Mouse (Mus musculus) adrenal gland, adult 2 months (tissue): ENCODE data around the gene Rangap1. TPM values are rescaled to one million over a fixed set of nuclear protein-coding genes. Genes with fewer than 3 reads are reported as not detected.
"Not testable (repeated sequence)": the region's sequence is repeated elsewhere in the genome, so short reads cannot be mapped to it uniquely, and the experiment has no call there.

Experiments
- DNase-seq: peaks from one replicate; pipeline ENCODE4 v3.0.0; 2021
- polyA plus RNA-seq: library from polyadenylated mRNA; depleted of rRNA; stranded (reverse); fragments of >200 nt; gene quantifications from 2 replicates; pipeline ENCODE4 v1.2.3, GENCODE M21; 2012
- total RNA-seq, 2 experiments: library from RNA; stranded (reverse); gene quantifications; 2 replicates each; pipeline ENCODE4 v1.2.3; 2021

The Rangap1 gene
- total and polyA plus RNA-seq, 3 experiments, result 24.9 to 73.0 (median 57.1) TPM

DNA sequence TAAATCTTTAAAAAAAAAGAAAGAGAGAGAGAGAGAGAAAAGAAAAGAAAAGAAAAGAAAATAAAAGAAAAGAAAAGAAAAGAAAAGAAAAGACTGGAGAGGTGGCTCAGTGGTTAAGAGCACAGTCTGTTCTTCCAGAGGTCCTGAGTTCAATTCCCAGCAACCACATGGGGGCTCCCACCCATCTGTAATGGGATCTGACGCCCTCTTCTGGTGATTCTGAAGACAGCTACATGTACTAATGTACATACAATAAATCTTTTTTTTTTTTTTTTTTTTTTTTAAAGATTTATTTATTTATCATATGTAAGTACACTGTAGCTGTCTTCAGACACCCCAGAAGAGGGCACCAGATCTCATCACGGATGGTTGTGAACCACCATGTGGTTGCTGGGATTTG, 3.0 kb downstream of the Rangap1 start:
- not testable (repeated sequence) for DNase-seq

DNA sequence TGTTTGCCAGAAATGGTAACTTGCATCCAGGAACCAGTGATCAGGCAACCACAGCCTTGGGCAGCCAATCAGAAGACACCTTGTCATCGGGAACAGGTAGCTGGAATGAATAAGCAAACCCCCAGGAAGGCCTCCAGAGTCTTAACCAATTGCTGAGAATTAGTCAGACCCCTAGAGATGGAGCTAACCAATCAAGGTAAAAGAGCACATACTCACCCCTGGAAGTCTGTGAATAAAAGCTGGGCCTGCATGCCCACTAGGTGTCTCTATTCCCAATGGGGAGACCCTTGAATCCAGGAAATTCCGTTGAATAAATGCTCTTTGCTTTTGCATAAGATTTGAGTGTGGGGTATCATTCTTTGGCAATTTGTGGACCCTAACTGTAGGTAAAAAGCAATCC, 5.4 kb downstream of the Rangap1 start:
- DNase-seq, result peak; percentile 34

DNA sequence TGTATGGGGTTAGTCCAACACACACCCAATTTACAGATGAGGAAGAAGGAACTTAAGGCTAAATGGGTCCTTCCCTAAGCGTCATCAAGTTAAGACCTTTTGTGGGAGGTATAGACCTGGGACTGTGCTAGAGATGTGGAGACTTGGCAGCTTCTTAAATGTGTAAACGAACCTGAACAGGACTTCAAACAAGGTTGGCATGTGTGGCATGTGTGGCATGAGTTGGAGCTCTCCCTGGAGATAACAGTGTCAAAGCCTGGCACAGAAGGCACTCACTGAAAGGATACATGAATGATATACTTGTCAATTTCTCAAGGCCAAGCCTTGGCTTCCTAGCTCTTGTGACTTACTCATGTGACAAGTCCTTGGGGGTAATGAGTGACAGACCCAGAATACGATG, 6.0 kb downstream of the Rangap1 start:
- no peak for DNase-seq

DNA sequence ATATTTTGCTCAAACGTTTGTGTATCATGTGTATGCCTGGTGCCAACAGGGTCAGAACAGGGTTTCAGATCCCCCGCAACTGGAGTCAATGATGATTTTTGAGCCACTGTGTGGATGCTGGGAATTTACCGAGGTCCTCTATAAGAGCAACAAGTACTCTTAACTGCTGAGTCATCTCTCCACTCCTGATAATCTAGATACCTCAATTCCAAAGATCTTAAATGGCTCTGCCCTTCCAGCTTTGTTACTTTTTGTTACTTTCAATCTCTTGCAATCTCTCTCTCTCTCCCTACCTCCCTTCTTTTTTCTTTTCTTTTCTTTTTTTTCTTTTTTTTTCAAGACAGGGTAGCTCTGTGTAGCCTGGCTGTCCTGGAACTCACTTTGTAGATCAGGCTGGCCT, 10.3 kb downstream of the Rangap1 start:
- DNase-seq, result no peak

DNA sequence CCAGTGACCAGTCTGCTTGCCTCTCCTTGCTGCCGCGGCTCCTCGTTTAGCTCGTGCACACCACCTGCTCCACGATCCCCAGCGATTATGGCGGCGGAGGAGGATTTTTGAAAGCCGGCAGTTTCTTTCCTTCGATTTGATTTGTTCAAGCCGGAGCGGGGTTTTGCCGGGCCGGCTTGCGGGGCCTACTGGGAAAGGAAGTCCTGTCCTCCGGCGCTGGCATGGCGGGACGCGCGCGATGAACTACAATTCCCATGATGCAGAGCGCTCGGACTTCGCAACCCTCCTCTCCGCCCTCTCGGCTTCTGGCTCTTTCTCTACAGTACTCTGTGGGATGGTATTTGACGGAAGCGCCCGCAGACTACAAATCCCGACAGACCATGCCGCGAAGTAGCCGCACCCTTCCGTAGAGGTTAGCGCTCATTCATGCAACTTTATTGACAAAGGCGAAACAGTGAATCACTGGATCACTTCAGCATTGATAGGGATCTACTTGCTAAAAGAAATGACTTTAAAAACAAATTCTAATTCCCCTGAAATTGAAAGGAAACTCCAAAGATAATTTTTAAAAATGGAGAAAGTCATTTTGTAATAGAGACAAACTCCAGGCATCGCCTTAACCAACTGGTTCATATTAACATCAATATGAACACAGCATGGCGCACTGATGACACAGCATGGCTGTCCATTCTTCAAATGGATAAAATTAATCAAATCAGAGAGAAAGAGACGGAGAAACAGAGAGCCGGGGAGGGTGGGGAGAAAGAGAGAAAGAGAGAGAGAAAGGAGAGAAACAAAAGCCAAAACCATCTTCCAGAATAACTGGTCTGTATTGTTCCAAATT, 15.3 kb downstream of the Rangap1 start:
- DNase-seq, result peak; percentile 99

DNA sequence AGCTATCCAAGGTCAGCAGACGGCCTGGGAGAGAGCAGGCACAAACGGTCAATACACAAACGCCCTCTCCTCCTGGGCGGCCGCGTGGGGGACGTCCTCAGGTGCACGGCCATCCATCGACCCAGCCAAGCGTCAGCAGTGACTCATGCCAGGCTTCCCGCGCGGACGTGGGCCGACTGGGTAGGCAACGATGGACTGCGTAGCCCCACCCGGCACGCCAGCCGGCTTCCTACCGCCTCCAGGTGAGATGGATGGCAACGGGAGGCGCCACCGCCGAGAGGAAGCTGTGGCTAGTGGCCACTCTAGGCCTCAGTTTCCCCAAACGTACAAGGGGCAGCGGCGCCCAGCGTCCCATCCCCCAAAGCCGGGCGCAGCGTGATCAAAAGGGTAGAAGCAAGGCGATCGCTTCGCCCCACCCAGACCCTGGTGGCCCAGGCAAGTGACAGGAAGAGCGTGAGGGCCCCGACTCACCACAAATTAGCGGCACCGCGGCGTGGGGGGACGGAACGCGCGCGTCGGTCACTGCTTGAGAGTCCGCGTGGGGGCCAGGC, 16.0 kb downstream of the Rangap1 start:
- DNase-seq, result peak; percentile 60

DNA sequence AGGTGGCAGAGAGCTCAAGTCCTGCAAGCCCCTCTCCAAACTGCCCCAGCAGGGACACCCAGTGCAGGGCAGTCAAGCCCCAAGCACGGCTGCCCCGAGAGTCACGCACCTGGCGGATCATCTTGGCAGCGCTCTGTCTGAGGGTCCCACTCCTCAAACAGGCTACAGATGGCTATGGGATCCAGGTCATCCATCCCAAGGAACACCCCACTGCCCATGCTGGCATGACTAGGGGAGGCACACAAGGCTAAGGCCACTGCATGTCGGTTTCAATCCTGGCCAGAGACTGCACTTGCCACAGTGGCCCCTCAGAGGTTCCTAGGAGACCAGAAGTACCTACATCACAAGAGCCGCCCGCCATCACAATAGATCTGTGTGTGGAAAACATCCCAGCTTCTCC, 19.4 kb downstream of the Rangap1 start:
- no peak for DNase-seq

DNA sequence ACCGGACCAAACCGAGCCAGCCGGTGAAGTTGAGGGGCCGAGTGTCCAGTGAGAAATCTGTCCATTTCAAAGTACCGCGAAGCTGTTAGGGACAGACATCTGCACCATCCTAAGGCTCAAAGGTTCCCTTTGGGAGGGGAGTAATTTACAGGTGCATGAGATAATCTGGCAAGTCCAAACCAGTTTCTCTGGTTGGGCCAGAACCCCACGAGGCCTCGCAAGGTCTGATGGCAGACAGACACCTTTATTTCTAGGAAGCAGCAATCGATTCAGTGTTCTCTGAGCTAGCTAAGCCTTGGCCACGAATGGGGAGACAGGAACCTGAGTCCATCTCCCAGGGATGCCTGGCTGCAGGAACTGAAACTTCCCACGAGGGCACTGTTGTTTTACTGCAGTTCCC, 21.7 kb downstream of the Rangap1 start:
- DNase-seq, result no peak

DNA sequence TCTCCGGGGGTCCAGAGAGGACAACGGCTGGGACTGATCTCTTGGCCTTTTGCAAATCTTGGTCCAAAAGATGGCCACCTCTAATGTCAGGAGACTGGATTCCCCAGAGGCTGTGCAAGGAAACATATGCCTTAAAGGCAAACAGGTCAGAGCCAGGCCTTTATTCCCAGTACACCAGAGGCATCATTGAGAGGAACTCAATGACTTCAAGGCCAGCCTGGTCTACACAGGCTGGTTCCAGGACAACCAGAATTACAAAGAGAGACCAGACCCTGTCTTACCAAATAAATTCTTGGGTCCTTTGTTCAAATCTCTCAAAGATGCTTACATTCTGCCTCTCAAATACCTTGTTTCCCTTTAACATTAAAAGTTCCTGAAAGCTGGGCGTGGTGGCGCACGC, 23.0 kb downstream of the Rangap1 start:
- DNase-seq, result no peak

DNA sequence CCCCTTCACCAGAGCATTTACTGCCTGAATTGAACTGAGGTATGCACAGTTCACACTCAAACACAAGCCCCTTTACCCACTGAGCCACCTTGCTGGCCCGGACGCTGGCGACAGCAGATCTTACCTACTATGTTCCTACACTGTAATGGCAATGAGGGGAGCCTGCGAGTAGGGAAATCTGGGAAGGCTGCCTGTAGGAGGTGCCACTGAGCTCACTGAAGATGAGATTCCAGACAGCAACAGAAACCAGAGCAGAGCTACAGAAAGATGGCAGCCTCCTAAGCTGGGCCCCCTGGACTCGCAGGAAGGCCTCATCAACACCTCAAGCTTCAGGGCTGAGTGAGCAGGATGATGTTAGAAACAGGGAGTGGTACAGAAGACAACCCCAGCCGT, 26.2 kb downstream of the Rangap1 start:
- no peak for DNase-seq

DNA sequence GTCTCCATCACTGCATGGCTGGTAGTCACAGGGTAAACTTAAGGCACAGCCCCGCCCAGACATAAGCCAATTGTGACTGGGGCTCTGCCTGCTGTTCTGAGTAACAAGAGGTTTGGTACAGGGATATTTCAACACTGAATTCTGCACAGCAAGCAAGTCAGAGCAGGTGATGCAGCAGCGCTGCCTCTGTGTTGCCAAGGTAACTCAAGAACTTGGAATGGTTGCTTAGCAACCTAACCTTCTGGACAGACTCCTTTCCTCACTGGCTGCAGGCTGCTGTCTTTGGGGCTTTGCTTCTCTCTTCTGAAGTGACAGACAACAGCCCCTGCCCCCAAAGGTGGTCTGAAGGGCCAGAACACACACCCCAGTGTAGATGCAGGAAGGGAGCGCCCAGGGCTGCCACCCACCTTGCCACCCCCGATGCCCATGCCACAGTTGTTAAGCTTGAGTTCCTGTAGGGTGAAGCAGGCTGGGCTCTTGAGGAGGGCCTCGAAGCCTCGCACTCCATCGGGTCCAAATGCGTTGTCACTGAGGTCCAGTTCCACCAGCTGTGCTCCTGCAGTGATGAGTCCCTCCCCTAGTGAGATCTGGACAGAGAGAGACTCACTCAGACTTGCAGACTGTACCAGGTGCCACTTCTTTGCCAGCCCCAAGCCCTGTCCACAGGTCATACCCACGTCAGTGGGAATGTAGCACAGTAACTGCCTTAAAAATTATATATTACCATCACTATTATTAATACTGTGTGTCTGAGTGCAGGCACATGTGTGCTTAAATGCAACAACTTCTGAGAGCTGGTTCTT, 26.8 kb downstream of the Rangap1 start:
- no peak for DNase-seq

DNA sequence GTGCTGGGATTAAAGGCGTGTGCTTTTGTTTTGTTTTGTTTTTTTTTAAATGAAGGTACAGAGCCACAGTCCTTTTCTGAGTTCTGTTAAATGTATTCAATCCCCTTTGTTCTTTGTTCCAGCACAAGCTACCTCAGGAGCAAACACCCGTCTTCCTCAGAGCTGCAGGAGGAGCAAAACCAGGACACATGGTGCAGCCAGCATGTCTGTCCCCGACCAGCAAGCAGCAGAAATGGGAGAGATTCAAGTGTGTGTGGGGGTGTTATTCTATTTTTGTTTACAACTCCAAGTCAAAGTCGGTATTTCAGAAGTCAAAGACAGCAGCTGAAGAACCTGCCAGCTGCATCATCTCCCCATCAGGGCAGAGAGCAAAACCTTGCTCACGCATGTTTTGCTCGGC, 31.6 kb downstream of the Rangap1 start:
- no peak for DNase-seq

DNA sequence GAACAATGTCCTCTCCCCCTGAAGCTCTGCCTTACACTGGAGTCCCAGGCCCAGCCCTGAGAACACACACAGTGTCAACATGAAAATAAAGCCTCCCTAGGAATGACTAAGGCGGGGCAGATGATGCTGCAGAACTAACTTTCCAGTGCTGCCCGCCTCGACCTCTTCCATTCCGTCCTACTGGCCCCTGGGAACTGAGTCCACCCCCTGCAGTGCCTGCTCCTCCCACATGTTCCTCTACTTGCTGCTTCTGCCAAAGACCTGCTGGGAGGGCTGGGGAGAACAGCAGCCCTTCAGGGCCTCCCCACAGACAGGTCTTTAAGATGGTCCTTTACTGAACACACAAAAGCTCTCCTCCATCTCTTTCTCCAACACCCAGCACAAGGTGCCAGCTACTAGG, 34.5 kb downstream of the Rangap1 start:
- DNase-seq, result no peak

DNA sequence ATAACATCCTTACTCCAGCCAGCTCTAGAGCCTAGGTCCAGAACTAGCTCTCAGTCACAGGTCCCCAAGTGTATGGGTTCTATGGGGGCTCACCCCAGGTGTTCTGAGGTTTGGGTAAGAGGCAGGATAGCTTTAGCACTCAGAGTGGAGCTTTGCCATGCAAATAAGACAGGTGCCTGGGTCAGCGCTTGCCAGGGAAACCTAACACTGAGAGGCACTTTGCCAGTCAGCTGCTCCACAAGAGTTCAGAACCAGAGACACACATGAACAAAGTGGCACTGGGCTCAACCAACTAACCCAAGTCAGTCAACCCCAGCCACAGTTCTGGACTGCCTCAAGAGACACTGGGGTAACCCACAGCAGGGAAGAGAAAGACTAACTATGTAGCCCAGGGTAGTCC, 35.6 kb downstream of the Rangap1 start:
- DNase-seq, result no peak

DNA sequence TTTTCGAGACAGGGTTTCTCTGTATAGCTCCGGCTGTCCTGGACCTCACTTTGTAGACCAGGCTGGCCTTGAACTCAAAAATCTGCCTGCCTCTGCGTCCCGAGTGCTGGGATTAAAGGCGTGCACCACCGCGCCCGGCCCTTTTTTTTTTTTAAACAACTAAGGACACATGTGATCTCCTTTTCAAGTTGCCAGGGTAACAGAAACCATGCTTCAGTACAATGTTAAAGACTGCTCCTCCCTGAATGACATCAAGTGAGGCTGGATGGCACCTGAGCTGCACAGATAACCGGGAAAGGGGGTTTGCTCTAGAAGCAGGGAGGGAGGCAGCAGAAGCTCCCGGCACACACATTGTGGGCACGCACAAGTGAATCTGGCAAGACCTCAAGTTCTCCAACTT, 36.3 kb downstream of the Rangap1 start:
- DNase-seq, result no peak

DNA sequence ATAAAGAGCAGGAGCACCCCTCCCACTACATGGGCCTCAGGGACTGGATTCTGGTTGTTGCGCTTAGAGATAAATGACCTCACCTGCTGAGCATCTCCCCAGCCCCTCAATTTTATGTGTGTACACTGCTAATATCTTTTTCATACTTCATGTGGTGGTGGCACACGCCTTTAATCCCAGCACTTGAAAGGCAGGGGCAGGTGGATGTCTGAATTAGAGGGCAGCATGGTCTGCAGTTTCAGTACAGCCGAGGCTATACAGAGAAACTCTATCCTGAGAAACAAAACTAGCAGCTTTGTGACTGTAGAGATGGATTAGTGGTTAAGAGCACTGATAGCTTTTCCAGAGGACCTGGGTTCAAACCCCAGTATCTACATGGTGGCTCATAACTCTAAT, 42.2 kb downstream of the Rangap1 start:
- no peak for DNase-seq

DNA sequence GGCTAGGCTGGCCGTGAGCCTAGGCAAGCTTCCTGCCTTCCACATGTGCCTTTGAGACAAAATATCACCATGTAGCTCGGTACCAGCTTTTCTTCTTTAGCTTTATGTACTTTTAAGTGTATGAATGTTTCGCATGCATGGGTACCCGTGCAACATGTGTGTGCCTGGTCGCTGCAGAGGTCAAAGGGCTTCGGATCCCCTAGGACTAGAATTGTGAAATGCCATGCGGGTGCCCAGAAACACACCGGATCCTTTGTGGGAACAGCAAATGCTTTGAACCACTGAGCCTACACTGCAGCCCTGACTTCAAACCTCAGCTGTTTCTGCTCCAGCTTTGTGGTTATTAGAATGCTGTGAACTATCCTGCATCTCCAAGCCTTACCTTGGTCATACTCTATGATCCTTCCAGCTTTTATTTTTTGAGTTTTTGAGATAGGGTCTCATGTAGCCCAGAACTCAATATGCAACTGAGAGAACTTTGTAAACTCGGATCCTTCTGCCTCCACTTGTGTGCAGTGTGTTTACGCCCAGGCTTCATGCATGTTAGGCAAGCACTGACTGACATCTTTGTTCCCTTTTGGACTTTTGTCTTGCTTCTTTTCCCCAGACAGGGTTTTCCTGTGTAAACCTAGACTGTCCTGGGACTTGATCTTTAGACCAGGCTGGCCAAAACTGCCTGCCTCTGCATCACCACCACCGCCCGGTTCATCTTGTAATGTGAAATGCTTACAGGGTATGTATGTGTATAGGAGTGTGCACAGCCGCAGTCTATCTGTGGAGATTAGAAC, 42.8 kb downstream of the Rangap1 start:
- DNase-seq, result peak; percentile 27

DNA sequence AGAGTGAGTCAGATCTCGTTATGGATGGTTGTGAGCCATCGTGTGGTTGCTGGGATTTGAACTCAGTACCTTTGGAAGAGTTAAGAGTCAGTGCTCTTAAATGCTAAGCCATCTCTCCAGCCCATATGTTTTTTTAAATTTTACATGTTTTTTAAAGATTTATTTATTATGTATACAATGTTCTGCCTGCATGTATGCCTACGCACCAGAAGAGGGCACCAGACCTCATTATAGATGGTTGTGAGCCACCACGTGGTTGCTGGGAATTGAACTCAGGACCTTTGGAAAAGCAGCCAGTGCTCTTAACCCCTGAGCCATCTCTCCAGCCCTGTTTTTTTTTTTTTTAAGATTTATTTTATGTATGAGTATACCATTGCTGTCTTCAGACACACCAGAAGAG, 44.0 kb downstream of the Rangap1 start:
- not testable (repeated sequence) for DNase-seq

DNA sequence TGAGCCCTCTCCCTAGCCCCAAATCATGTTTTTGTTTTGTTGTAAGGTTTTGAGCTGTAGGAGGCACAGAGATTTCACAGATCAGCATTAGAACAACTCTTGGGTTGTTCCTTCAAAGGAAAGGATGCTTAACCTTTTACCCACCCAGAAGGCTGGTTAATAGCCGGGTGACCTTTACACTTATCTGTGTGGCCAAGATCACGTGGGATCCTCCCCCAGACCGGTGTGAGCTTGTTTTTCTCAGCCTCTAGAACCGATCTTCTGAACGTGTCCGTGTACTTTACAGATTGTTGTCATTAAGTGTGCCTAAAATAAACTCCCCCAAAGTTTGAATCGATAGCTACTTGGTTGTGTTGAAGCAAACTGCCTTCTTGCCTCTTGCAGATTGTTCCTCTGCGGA, 44.7 kb downstream of the Rangap1 start:
- peak; percentile 21 for DNase-seq

DNA sequence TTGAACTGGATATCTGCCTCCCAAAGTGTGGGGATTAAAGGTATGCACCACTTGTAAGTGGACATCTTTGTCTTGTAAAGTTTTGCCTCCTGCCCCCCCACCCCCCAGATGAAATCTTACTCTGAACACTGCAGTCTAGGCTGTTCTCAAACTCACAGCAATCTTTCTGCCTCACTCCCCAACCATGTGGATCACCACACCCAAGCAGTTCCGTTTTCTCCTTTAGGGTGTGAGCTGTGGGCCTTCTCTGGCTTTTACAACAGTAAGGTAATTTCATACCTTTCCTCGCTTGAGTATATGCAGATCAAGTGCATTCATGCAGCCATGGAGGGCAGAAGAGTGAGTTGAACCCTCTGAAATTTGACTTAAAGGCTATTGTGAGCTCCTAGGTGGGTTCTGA, 45.2 kb downstream of the Rangap1 start:
- no peak for DNase-seq

DNA sequence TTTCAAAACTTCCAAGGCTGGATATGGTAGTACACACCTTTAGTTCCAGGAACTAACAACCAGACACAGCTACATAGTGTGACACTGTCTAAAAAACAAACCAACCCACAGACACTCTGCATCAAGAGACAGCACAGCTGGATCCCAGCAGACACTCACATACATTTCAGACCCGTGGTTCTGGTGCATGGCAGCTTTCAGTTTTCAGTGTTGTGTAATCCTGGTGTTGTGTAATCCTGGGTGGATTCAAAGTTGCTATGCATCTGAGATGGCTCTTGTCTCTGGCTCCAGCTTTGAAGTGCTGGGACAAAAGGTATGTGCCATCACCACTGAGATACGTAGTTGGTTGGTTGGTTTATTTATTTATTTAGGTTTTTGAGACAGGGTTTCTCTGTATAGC, 46.8 kb downstream of the Rangap1 start:
- no peak for DNase-seq

DNA sequence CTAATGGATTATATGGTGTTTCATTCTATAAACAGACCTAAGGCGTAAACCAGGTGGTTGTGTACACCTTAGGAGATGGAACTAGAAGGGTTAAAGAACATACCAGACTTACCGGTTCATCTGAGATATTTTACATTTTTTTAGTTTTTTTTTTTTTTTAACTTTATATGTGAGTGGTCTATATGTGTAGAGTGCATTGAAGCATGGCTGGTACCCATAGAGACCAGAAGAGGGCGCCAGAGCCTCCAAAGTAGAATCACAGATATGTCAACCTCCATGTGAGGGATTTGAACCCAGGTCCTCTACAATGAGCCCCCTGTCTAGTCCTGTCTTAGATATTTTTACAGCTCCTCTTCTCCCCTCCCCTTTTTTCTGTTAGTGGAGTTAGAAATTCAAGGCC, 47.5 kb downstream of the Rangap1 start:
- DNase-seq, result peak; percentile 22
